Mouse (Mus musculus): Measurements from ENCODE around the gene Clec5a.

DNA sequence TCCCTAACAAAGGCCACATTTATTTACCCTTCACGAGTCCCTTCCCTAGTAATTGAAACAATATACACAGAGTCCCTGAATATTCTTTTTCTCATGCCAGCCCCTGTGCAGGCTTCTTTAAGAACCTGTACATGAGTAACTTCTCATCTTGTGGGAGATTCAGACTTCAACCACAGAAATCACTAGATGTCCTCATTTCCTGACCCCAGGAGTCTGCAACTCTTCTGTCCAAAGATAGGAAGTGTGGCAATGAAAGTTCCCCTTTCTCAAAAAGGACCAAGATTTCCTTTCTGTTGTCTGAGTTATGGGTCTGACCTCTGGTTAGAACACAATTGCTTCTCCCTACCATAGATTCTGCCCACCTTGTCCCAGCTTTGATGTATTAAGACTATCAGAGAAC lies 9.3 kb downstream of the Clec5a start:
- TF ChIP-seq CTCF (IDR thresholded peaks at IDR 0.05; ENCODE audit: extremely low read depth, insufficient read length, insufficient replicate concordance, low read depth, low read length) (no peak), POLR2A (IDR thresholded peaks at IDR 0.05; ENCODE audit: low read depth, low read length) (no peak)

Data from small intestine, adult 2 months (tissue).